Mouse (Mus musculus) hindbrain, embryonic 15.5 days (tissue): ENCODE results near the gene Gpr162. TPM values are rescaled to one million over a fixed set of nuclear protein-coding genes. Genes with fewer than 3 reads are reported as not detected.

ENCODE experiments used
- ATAC-seq: fragments of 200-750 bp; cut with Nextera tagmentation; 2 replicates; pipeline ENCODE4 v1.8.0; 2017; ENCODE audit warnings: low read depth, moderate number of reproducible peaks, moderate TSS enrichment; ENCODE audit not compliant: low FRiP score
- H3K27ac ChIP-seq: fragments of 300-500 bp; sonication (generic); replicated peaks from 2 replicates; pipeline ENCODE4 v1.5.1; 2015; ENCODE audit warnings: mild to moderate bottlenecking, inconsistent platforms
- H3K27me3 ChIP-seq: fragments of 300-500 bp; sonication (generic); 2 replicates; pipeline ENCODE4 v1.6.1; 2015; ENCODE audit warnings: control low read depth, inconsistent platforms
- H3K36me3 ChIP-seq: fragments of 300-500 bp; sonication (generic); 2 replicates; pipeline ENCODE4 v1.6.1; 2015; ENCODE audit warnings: control low read depth, inconsistent platforms
- H3K4me1 ChIP-seq: fragments of 300-500 bp; sonication (generic); replicated peaks from 2 replicates; pipeline ENCODE4 v1.6.1; 2015; ENCODE audit warnings: control low read depth, inconsistent platforms
- H3K4me2 ChIP-seq: fragments of 300-500 bp; sonication (generic); 2 replicates; pipeline ENCODE4 v1.6.1; 2015; ENCODE audit warnings: moderate library complexity, mild to moderate bottlenecking, inconsistent platforms
- H3K4me3 ChIP-seq: fragments of 300-500 bp; sonication (generic); 2 replicates; pipeline ENCODE4 v1.5.1; 2015; ENCODE audit warnings: mild to moderate bottlenecking, inconsistent platforms
- H3K9ac ChIP-seq: fragments of 300-500 bp; sonication (generic); 2 replicates; pipeline ENCODE4 v1.6.1; 2015; ENCODE audit warnings: inconsistent platforms
- H3K9me3 ChIP-seq: fragments of 300-500 bp; sonication (generic); 2 replicates; pipeline ENCODE4 v1.6.1; 2016; ENCODE audit warnings: control low read depth, inconsistent platforms
- WGBS: fragments of 180-500 bp; shearing (Covaris S2); methylation state at CpG from one replicate; pipeline ENCODE4 v1.1.7; 2015; 5-methylcytosine and 5-hydroxymethylcytosine counted together
- polyA plus RNA-seq: library from polyadenylated mRNA; unstranded; fragments of >200 nt; fragmentation: Nextera tagmentation; extraction: Ambion mirVana; gene quantifications from 2 replicates; pipeline ENCODE4 v1.2.1, GENCODE M21; 2015

Gene Gpr162
- polyA plus RNA-seq, 1 experiment from 2014 or later: 37.5 TPM

GRCm38 (mm10) chr6:124866560-124866959 lies 2.8 kb upstream of the Gpr162 start:
- ATAC-seq: no peak
- H3K27me3 ChIP-seq: no peaks in the 10 kb centered on the region
- peak overlapping the region; percentile 98; the same call in 1 of the 2 replicates for H3K27ac ChIP-seq
- H3K9ac ChIP-seq: no peak overlapping the region
- no peak overlapping the region for H3K4me3 ChIP-seq
- H3K36me3 ChIP-seq: no peaks in the 10 kb centered on the region
- H3K4me1 ChIP-seq: peaks cover 40% of the 10 kb centered on the region
- no peaks in the 10 kb centered on the region for H3K9me3 ChIP-seq
- no peak overlapping the region for H3K4me2 ChIP-seq
- WGBS: 65% methylated on average over 6 of the region's 7 CpGs

DNA sequence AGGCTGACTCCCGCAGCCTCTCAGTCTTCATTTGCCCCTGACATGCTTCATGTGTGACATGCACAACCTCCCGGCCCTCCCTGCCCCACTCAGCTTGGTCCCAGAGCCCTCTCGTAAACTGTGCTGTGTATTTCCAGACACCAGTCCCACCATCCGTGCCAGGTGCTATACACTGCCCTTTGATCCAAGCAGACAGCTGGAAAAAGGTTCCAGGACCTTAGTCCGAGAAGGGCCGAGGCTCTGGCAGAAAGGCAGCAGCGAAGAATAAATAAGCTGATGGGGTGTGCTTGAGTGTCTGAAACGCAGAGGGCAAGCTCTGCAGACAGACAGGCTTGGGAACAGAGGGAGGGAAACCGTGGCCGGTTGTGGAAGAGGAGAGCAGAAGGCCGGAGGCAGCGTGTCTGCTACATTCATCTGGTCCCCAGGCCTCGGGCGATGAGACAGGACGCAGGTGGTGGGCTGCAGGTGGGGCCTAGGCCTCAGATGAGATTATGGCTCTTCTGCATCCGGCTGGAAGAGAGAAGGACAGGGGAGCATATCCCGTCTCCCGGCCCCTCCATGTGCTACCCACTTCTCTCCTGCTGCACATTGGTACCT lies 2.1 kb upstream of the Gpr162 start:
- Histone ChIP-seq H3K9ac (peak overlapping the region; percentile 32), H3K4me1 (peaks cover 47% of the 10 kb centered on the region), H3K4me2 (peak overlapping the region; percentile 3; the same call in 1 of the 2 replicates), H3K27ac (peak overlapping the region; percentile 98), H3K36me3 (no peaks in the 10 kb centered on the region), H3K27me3 (no peaks in the 10 kb centered on the region), H3K4me3 (no peak overlapping the region), H3K9me3 (no peaks in the 10 kb centered on the region)
- WGBS: 47% methylated on average over 18 of the region's 18 CpGs
- ATAC-seq: no peak

- H3K27me3 ChIP-seq: no peaks in the 10 kb centered on the region
- H3K4me3 ChIP-seq: peak overlapping the region; percentile 83
- ATAC-seq: peak; percentile 23; the same call in 1 of the 2 replicates
- 0% methylated on average over 14 of the region's 16 CpGs for WGBS
- peaks cover 72% of the 10 kb centered on the region for H3K4me1 ChIP-seq
- H3K9ac ChIP-seq: peak overlapping the region; percentile 84
- H3K4me2 ChIP-seq: peak overlapping the region; percentile 80
- H3K36me3 ChIP-seq: no peaks in the 10 kb centered on the region
- peak overlapping the region; percentile 98 for H3K27ac ChIP-seq
- H3K9me3 ChIP-seq: no peaks in the 10 kb centered on the region
Observed at GRCm38 (mm10) chr6:124863125-124863657, 592 bp downstream of the Gpr162 start.

- H3K36me3 ChIP-seq: no peaks in the 10 kb centered on the region
- no peaks in the 10 kb centered on the region for H3K27me3 ChIP-seq
- H3K4me1 ChIP-seq: peaks cover 79% of the 10 kb centered on the region
- ATAC-seq: peak; percentile 1; the same call in 1 of the 2 replicates
- H3K9me3 ChIP-seq: no peaks in the 10 kb centered on the region
- peak overlapping the region; percentile 80 for H3K4me2 ChIP-seq
- peak overlapping the region; percentile 83 for H3K4me3 ChIP-seq
- peak overlapping the region; percentile 98 for H3K27ac ChIP-seq
- H3K9ac ChIP-seq: peak overlapping the region; percentile 84
- 9% methylated on average over 8 of the region's 8 CpGs for WGBS
Observed at GRCm38 (mm10) chr6:124862406-124863124, 1.2 kb downstream of the Gpr162 start.

DNA sequence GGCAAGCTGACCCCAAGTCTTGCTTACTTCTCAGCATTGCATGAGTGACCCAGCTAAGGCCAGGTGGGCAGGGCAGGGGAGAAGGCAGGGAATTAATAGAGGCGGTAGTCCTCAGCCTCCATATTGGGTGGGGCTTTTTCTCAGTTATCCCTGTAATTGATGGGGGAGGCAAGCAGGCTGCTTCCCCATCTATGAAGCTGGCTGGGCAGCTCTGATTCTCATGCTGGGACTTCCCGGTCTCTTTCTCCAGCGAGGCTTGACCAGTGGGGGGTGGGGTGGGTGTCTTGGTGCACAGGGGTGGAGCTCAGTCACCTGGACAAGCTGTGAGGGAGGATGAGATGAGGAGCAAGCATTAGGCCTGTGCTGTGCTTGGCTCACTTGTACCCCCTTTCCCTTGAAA lies 2.0 kb downstream of the Gpr162 start:
- peaks cover 79% of the 10 kb centered on the region for H3K4me1 ChIP-seq
- WGBS: 40% methylated on average over 3 of the region's 3 CpGs

GRCm38 (mm10) chr6:124861266-124861665 lies 2.5 kb downstream of the Gpr162 start:
- Histone ChIP-seq H3K4me1 (peaks cover 82% of the 10 kb centered on the region), H3K27me3 (no peaks in the 10 kb centered on the region), H3K9me3 (no peaks in the 10 kb centered on the region), H3K36me3 (no peaks in the 10 kb centered on the region), H3K4me3 (peak overlapping the region; percentile 83), H3K9ac (0 out of 2 replicates have a peak overlapping the region, but pooled peaks have one; percentile 84), H3K27ac (peak overlapping the region; percentile 74; the same call in 1 of the 2 replicates), H3K4me2 (peak overlapping the region; percentile 80)
- 76% methylated on average over 19 of the region's 19 CpGs for WGBS
- no peak for ATAC-seq

More for the DNA sequence above, 2.0 kb downstream of the Gpr162 start:
- H3K4me2 ChIP-seq: peak overlapping the region; percentile 80
- H3K36me3 ChIP-seq: no peaks in the 10 kb centered on the region
- ATAC-seq: no peak
- H3K9me3 ChIP-seq: no peaks in the 10 kb centered on the region
- no peaks in the 10 kb centered on the region for H3K27me3 ChIP-seq
- H3K27ac ChIP-seq: peak overlapping the region; percentile 98
- H3K9ac ChIP-seq: peak overlapping the region; percentile 84
- H3K4me3 ChIP-seq: peak overlapping the region; percentile 83

- Histone ChIP-seq H3K9me3 (no peaks in the 10 kb centered on the region), H3K4me1 (peaks cover 82% of the 10 kb centered on the region), H3K27me3 (no peaks in the 10 kb centered on the region), H3K4me2 (peak overlapping the region; percentile 80), H3K4me3 (no peak overlapping the region), H3K27ac (peak overlapping the region; percentile 74; the same call in 1 of the 2 replicates), H3K9ac (peak overlapping the region; percentile 45; the same call in 1 of the 2 replicates), H3K36me3 (no peaks in the 10 kb centered on the region)
- no peak for ATAC-seq
- WGBS: 71% methylated on average over 9 of the region's 9 CpGs
Observed at GRCm38 (mm10) chr6:124860511-124860910, 3.3 kb downstream of the Gpr162 start.

DNA sequence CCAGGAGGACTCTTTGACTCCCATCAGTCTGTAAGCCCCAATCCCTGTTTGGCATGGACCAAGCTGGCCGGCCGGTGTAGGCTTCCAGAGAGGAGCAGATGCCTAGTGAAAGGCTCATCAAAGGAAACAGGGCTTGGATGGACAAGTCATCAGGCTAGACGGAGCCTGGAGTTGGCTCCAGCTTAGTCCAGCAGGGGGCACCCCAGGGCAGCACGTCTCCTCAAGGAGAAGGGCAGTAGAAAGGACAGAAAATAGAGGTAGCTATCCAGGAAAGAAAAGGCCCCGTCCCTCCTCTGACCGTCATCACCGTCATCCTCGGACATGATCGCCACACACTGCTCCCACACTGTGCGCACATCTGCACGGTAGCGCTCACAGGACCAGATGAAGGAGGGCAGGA lies 4.1 kb downstream of the Gpr162 start:
- WGBS: 6% methylated on average over 12 of the region's 12 CpGs
- H3K4me2 ChIP-seq: peak overlapping the region; percentile 80
- H3K27me3 ChIP-seq: no peaks in the 10 kb centered on the region
- peaks cover 82% of the 10 kb centered on the region for H3K4me1 ChIP-seq
- no peak for ATAC-seq
- H3K27ac ChIP-seq: peak overlapping the region; percentile 74
- H3K9ac ChIP-seq: peak overlapping the region; percentile 45
- H3K9me3 ChIP-seq: no peaks in the 10 kb centered on the region
- H3K4me3 ChIP-seq: peak overlapping the region; percentile 5; the same call in 1 of the 2 replicates
- no peaks in the 10 kb centered on the region for H3K36me3 ChIP-seq

DNA sequence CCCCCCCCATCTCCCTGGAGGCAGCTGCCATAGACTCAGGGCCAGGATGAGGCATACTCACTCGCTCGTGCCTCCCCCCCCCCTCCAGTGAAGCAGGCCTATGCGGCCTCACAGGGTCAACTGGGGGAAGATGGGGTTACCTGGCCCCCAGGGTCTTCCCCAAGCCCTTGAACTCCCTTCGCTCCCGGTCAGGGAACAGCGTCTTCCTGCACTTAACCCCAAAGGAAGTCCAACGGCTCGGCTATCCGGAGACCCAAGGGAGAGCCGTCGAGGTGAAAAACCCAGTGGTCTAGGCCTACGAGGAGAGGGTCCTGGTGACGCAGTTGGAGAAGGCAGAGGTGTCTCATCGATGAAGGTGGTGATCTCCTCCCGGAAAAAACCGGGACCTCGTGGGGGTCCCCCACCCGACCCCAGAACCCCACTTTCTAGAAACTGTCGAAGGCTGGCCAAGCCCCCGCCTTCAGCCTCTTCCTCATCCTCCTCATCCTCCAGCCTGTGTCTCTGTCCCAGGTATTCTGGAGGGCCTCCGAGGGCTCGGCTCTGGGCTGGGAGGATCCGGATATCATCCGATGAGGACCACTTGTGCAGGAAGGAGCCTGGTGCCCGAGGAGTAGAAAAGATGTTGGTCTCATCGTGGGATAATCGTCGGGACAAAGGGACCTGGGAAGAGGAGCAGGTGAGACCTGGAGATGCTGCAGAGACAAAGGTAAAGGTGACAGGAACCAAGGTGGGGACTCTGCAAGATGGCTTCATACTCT lies 5.0 kb downstream of the Gpr162 start:
- H3K4me3 ChIP-seq: no peak overlapping the region
- H3K4me1 ChIP-seq: peaks cover 79% of the 10 kb centered on the region
- no peaks in the 10 kb centered on the region; the same call in 1 of the 2 replicates for H3K36me3 ChIP-seq
- H3K4me2 ChIP-seq: peak overlapping the region; percentile 89
- WGBS: 75% methylated on average over 28 of the region's 28 CpGs
- ATAC-seq: no peak
- peak overlapping the region; percentile 97 for H3K27ac ChIP-seq
- no peak overlapping the region; the same call in 1 of the 2 replicates for H3K9ac ChIP-seq
- H3K27me3 ChIP-seq: no peaks in the 10 kb centered on the region
- H3K9me3 ChIP-seq: no peaks in the 10 kb centered on the region

- no peaks in the 10 kb centered on the region for H3K9me3 ChIP-seq
- peak overlapping the region; percentile 97 for H3K27ac ChIP-seq
- H3K4me2 ChIP-seq: peak overlapping the region; percentile 89
- H3K4me1 ChIP-seq: peaks cover 76% of the 10 kb centered on the region
- H3K36me3 ChIP-seq: peaks cover 4% of the 10 kb centered on the region
- 19% methylated on average over 26 of the region's 26 CpGs for WGBS
- ATAC-seq: no peak
- H3K9ac ChIP-seq: peak overlapping the region; percentile 91
- H3K27me3 ChIP-seq: no peaks in the 10 kb centered on the region
- peak overlapping the region; percentile 65 for H3K4me3 ChIP-seq
Observed at GRCm38 (mm10) chr6:124857840-124858530, 5.8 kb downstream of the Gpr162 start.
